Mouse (Mus musculus) kidney, adult 8-10 months (tissue): ENCODE data around the gene Kcnq2.

Source experiments
- DNase-seq, 2 experiments: peaks; one replicate each; pipeline ENCODE4 v3.0.0; 2022

The Kcnq2 gene

GRCm38 (mm10) chr2:181036561-181036960 is 98.5 kb downstream of the Kcnq2 start:
- DNase-seq = no peak

- no peak for DNase-seq
These were observed 99.9 kb downstream of the Kcnq2 start for GRCm38 (mm10) chr2:181035186-181035585.

GRCm38 (mm10) chr2:181033310-181033709 is 101.8 kb downstream of the Kcnq2 start:
- DNase-seq = no peak

GRCm38 (mm10) chr2:181032407-181032806 is 102.7 kb downstream of the Kcnq2 start:
- DNase-seq = no peak

GRCm38 (mm10) chr2:181031406-181031934 is 103.6 kb downstream of the Kcnq2 start:
- no peak for DNase-seq
